Mouse (Mus musculus) spleen, postnatal 4 days (tissue): ENCODE measurements around the gene Klk1b26.
"Not testable (repeated sequence)": the region's sequence is repeated elsewhere in the genome, so short reads cannot be mapped to it uniquely, and the experiment has no call there.

Experiments
- DNase-seq, 2 experiments: peaks; one replicate each; pipeline ENCODE4 v3.0.0; 2022; ENCODE audit warnings: low spot score in 2 of 2

The Klk1b26 gene

GRCm38 (mm10) chr7:44011868-44012267, at the start of gene Klk1b26:
Gene Klk1b26, plus strand, starts transcription at chr7:44012168.
- not testable (repeated sequence) for DNase-seq

- no peak for DNase-seq
These were observed 45.5 kb upstream of the Klk1b26 start, which contains the start of gene Klk1b1 for GRCm38 (mm10) chr7:43966451-43966850. Gene Klk1b1, plus strand, starts transcription at chr7:43966751.

- no peak for DNase-seq
These were observed 44.9 kb upstream of the Klk1b26 start for GRCm38 (mm10) chr7:43967058-43967457.

- no peak for DNase-seq
These were observed 44.4 kb upstream of the Klk1b26 start for GRCm38 (mm10) chr7:43967612-43968011.

GRCm38 (mm10) chr7:43975761-43976160, 36.2 kb upstream of the Klk1b26 start, which contains the start of gene Klk1b9:
Gene Klk1b9, plus strand, starts transcription at chr7:43976061.
- DNase-seq, result not testable (repeated sequence)

- no peak for DNase-seq
These were observed 26.3 kb upstream of the Klk1b26 start for GRCm38 (mm10) chr7:43985657-43986056.

- DNase-seq, result not testable (repeated sequence)
These were observed 17.1 kb upstream of the Klk1b26 start for GRCm38 (mm10) chr7:43994821-43995220.

GRCm38 (mm10) chr7:43995577-43995976, 16.4 kb upstream of the Klk1b26 start, which contains the start of gene Klk1b11:
Gene Klk1b11, plus strand, starts transcription at chr7:43995877.
- not testable (repeated sequence) for DNase-seq

- no peak for DNase-seq
These were observed 7.1 kb upstream of the Klk1b26 start for GRCm38 (mm10) chr7:44004847-44005246.

GRCm38 (mm10) chr7:44014666-44015065, 2.7 kb downstream of the Klk1b26 start:
- not testable (repeated sequence) for DNase-seq

GRCm38 (mm10) chr7:44015071-44015470, 3.1 kb downstream of the Klk1b26 start:
- DNase-seq, result no peak

- DNase-seq, result not testable (repeated sequence)
These were observed 40.0 kb downstream of the Klk1b26 start, which contains the start of gene Klk1b27 for GRCm38 (mm10) chr7:44051990-44052389. Gene Klk1b27, plus strand, starts transcription at chr7:44052290.
